Mouse (Mus musculus): ENCODE measurements around the gene Vps35l. TPM values are rescaled to one million over a fixed set of nuclear protein-coding genes. Genes with fewer than 3 reads are reported as not detected.

Vps35l gene
- polyA plus RNA-seq, 1 experiment from 2014 or later = 63.4 TPM

- Histone ChIP-seq H3K4me2 (no peak overlapping the region), H3K4me1 (ENCODE audit: insufficient read depth) (no peaks in the 10 kb centered on the region), H3K27me3 (ENCODE audit: insufficient read depth, low read length) (no peaks in the 10 kb centered on the region), H3K9me3 (ENCODE audit: low read depth, low read length) (no peaks in the 10 kb centered on the region), H3K4me3 (ENCODE audit: low read depth, low read length) (no peak overlapping the region), H3K27ac (ENCODE audit: low read depth) (no peak overlapping the region), H3K36me3 (ENCODE audit: insufficient read depth) (peaks cover 72% of the 10 kb centered on the region), H3K9ac (no peak overlapping the region)
- no peak for DNase-seq
- ATAC-seq (ENCODE audit: insufficient read depth) = no peak
- 81% methylated on average over 8 of the region's 8 CpGs for WGBS
- TF ChIP-seq CTCF (IDR thresholded peaks at IDR 0.05; ENCODE audit: low read depth) = no peak
Measured at GRCm38 (mm10) chr7:118841030-118841745, 101.2 kb downstream of the Vps35l start.

DNA sequence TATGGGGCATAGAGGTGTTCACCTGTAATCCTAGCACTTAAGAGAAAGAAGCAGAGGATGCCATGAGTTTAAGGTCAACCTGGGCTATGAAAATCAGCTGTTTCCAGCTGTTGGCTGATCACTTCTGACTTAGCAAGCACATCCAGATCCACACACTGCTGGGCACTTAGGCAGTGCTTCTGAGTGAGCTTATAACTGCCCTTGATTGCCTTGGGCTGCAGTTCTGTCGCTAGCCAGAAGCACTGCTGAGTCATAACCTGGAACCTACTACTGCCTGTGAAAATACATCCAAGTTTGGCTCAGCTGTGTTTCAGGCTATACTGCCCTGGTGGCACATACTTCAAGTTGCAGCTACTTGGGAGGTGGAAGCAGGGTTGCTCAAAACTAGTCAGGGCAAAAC is 101.8 kb downstream of the Vps35l start:
- H3K27me3 ChIP-seq (ENCODE audit: insufficient read depth, low read length) = no peaks in the 10 kb centered on the region
- no peak overlapping the region for H3K4me2 ChIP-seq
- peaks cover 72% of the 10 kb centered on the region for H3K36me3 ChIP-seq (ENCODE audit: insufficient read depth)
- 34% methylated on average over 1 of the region's 1 CpGs for WGBS
- H3K9me3 ChIP-seq (ENCODE audit: low read depth, low read length) = no peaks in the 10 kb centered on the region
- no peak overlapping the region for H3K4me3 ChIP-seq (ENCODE audit: low read depth, low read length)
- no peak for ATAC-seq (ENCODE audit: insufficient read depth)
- H3K9ac ChIP-seq = no peak overlapping the region
- no peak for DNase-seq
- no peak; the same call in 1 of the 2 replicates for TF ChIP-seq CTCF (IDR thresholded peaks at IDR 0.05; ENCODE audit: low read depth)
- H3K27ac ChIP-seq (ENCODE audit: low read depth) = no peak overlapping the region
- H3K4me1 ChIP-seq (ENCODE audit: insufficient read depth) = no peaks in the 10 kb centered on the region

GRCm38 (mm10) chr7:118842938-118843337 is 102.9 kb downstream of the Vps35l start:
- DNase-seq (no peak), ATAC-seq (ENCODE audit: insufficient read depth) (no peak)
- Histone ChIP-seq H3K27me3 (ENCODE audit: insufficient read depth, low read length) (no peaks in the 10 kb centered on the region), H3K4me1 (ENCODE audit: insufficient read depth) (no peaks in the 10 kb centered on the region), H3K4me3 (ENCODE audit: low read depth, low read length) (no peak overlapping the region), H3K36me3 (ENCODE audit: insufficient read depth) (peaks cover 76% of the 10 kb centered on the region), H3K27ac (ENCODE audit: low read depth) (no peak overlapping the region), H3K4me2 (no peak overlapping the region), H3K9me3 (ENCODE audit: low read depth, low read length) (no peaks in the 10 kb centered on the region), H3K9ac (no peak overlapping the region)
- no peak for TF ChIP-seq CTCF (IDR thresholded peaks at IDR 0.05; ENCODE audit: low read depth)
- 64% methylated on average over 4 of the region's 4 CpGs for WGBS

DNA sequence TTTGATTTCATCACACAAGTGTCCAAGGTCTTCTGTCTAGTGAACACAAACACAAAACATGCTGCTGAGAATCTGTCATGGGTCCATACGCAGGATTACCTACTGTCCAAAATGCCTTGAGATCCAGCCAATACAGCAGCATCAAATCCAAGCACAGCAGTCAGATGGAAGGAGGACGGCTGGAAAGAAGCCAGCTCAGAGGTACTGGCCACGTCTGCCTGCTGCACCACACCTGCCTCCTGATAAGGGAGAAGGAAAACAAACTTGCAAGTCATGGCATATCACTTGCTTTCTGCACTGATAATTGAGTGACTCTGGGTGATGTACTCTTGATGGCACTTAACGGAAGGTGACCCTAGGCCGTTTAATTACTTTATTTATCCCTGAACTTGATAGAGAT is 105.1 kb downstream of the Vps35l start:
- H3K4me3 ChIP-seq (ENCODE audit: low read depth, low read length) = no peak overlapping the region
- no peak for ATAC-seq (ENCODE audit: insufficient read depth)

DNA sequence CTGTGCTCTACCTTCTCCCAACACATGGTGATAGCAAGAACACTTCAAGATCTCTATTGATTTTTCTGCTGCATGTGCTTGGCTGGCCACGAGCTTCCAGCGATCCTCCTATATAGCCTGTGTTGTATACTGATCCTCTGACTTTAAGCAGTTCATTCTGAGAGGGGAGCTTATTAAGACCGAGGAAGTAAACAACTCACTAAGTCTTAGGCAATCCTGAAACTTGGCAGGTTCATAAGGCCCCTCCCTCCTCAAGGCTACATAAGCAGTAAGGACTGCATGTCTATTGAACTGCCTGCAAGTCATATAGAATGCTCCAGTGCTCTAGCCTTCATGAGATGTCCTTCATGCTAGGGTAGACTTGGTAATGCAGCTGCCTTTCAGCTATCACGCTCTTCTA is 106.3 kb downstream of the Vps35l start:
- no peak overlapping the region for H3K9ac ChIP-seq
- no peak for DNase-seq
- H3K36me3 ChIP-seq (ENCODE audit: insufficient read depth) = peaks cover 91% of the 10 kb centered on the region
- no peak for ATAC-seq (ENCODE audit: insufficient read depth)
- H3K27me3 ChIP-seq (ENCODE audit: insufficient read depth, low read length) = no peaks in the 10 kb centered on the region
- no peak overlapping the region for H3K4me3 ChIP-seq (ENCODE audit: low read depth, low read length)
- TF ChIP-seq CTCF (IDR thresholded peaks at IDR 0.05; ENCODE audit: low read depth) = no peak
- H3K4me1 ChIP-seq (ENCODE audit: insufficient read depth) = no peaks in the 10 kb centered on the region
- no peak overlapping the region for H3K4me2 ChIP-seq
- H3K27ac ChIP-seq (ENCODE audit: low read depth) = no peak overlapping the region
- no peaks in the 10 kb centered on the region for H3K9me3 ChIP-seq (ENCODE audit: low read depth, low read length)
- 89% methylated on average over 4 of the region's 4 CpGs for WGBS

More for the DNA sequence above, 105.1 kb downstream of the Vps35l start:
- Histone ChIP-seq H3K9me3 (ENCODE audit: low read depth, low read length) (no peaks in the 10 kb centered on the region), H3K9ac (no peak overlapping the region), H3K27me3 (ENCODE audit: insufficient read depth, low read length) (no peaks in the 10 kb centered on the region), H3K36me3 (ENCODE audit: insufficient read depth) (peaks cover 85% of the 10 kb centered on the region), H3K4me2 (no peak overlapping the region), H3K4me1 (ENCODE audit: insufficient read depth) (no peaks in the 10 kb centered on the region), H3K27ac (ENCODE audit: low read depth) (no peak overlapping the region)
- no peak for TF ChIP-seq CTCF (IDR thresholded peaks at IDR 0.05; ENCODE audit: low read depth)
- WGBS = 72% methylated on average over 5 of the region's 5 CpGs
- no peak for DNase-seq

DNA sequence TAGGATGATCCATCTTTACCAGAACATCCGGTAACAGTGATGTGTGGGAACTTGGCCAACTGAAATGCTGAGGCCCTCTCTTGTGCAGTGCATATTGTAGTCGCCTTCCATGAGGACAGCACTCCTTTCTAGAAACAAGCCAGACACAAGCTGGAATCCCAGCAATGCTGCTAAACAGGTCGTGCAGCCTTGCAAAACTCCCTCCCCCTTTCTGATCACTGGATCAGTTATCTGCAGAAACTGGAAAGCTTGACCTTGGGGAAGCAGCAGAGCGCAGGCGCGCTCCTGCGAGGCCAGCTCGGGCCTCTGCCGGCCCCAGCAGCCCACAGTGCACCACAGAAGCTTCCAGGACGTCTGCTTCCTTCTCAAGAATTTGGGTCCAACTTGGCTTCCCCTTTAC is 108.8 kb downstream of the Vps35l start:
- H3K4me2 ChIP-seq = no peak overlapping the region
- no peaks in the 10 kb centered on the region for H3K4me1 ChIP-seq (ENCODE audit: insufficient read depth)
- no peaks in the 10 kb centered on the region for H3K27me3 ChIP-seq (ENCODE audit: insufficient read depth, low read length)
- peak overlapping the region; percentile 30; the same call in 1 of the 2 replicates for H3K27ac ChIP-seq (ENCODE audit: low read depth)
- H3K4me3 ChIP-seq (ENCODE audit: low read depth, low read length) = no peak overlapping the region
- H3K9ac ChIP-seq = no peak overlapping the region
- 66% methylated on average over 10 of the region's 10 CpGs for WGBS
- DNase-seq = peak; percentile 72
- TF ChIP-seq CTCF (IDR thresholded peaks at IDR 0.05; ENCODE audit: low read depth) = no peak
- H3K36me3 ChIP-seq (ENCODE audit: insufficient read depth) = peaks cover 95% of the 10 kb centered on the region
- H3K9me3 ChIP-seq (ENCODE audit: low read depth, low read length) = no peaks in the 10 kb centered on the region
- ATAC-seq (ENCODE audit: insufficient read depth) = peak; percentile 77; the same call in 1 of the 2 replicates

GRCm38 (mm10) chr7:118849543-118850250 is 109.7 kb downstream of the Vps35l start:
- Histone ChIP-seq H3K4me2 (no peak overlapping the region), H3K9me3 (ENCODE audit: low read depth, low read length) (no peaks in the 10 kb centered on the region), H3K4me1 (ENCODE audit: insufficient read depth) (no peaks in the 10 kb centered on the region), H3K27ac (ENCODE audit: low read depth) (peak overlapping the region; percentile 30; the same call in 1 of the 2 replicates), H3K9ac (no peak overlapping the region), H3K36me3 (ENCODE audit: insufficient read depth) (peaks cover 86% of the 10 kb centered on the region), H3K4me3 (ENCODE audit: low read depth, low read length) (no peak overlapping the region), H3K27me3 (ENCODE audit: insufficient read depth, low read length) (no peaks in the 10 kb centered on the region)
- ATAC-seq (ENCODE audit: insufficient read depth) = peak; percentile 28; the same call in 1 of the 2 replicates
- no peak for TF ChIP-seq CTCF (IDR thresholded peaks at IDR 0.05; ENCODE audit: low read depth)
- 73% methylated on average over 5 of the region's 5 CpGs for WGBS
- no peak for DNase-seq
